Mouse (Mus musculus): ENCODE measurements around the gene Med13l. TPM values are rescaled to one million over a fixed set of nuclear protein-coding genes. Genes with fewer than 3 reads are reported as not detected.

Med13l gene
- polyA plus RNA-seq, 2 experiments from 2014 or later: 22.0 to 25.3 TPM

- ATAC-seq: no peak
Observed at GRCm38 (mm10) chr5:118558841-118559240, 1.6 kb upstream of the Med13l start.

- ATAC-seq: peak; percentile 77
Observed at GRCm38 (mm10) chr5:118559584-118560384, 695 bp upstream of the Med13l start.

- ATAC-seq: no peak
Observed at GRCm38 (mm10) chr5:118561086-118561987, 858 bp downstream of the Med13l start.

DNA sequence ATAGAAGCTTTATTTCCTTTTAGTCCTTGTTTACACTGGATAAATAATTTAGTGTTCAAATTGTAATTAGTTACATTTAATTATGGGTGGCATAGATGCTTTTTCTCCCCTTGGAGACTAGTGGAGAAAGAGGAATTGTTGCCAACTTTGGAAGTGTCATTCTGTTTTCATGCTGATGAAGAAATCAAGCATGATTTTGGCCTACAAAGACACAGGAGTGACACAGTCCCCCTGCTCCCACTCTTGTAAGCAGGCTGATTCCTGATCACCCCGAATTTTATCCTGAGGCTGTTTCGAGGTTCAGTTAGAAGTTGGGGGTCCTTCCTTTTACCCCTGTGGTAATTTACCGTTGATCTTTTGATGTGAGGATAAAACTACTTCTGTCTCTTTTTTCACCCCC is 1.7 kb downstream of the Med13l start:
- no peak for ATAC-seq

DNA sequence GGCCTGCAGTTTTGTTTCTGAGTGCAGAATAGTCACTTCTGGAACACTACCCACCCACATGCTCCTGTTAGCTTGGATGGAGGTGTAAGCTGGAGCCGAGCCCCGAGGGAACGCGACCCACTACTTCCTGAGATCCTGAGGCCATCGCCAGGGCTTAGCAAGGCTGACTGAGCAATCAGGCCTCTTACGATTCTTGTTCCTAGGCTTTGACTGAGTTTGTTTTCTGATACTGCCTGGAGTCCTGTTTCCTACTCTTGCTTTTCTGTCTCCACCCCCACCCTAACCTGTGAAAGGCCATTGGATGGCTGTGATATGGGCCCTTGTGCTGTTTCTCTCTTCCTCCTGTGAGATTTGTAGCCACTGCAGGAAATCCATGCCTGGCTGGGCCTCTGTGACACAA is 3.1 kb downstream of the Med13l start:
- ATAC-seq: no peak

- ATAC-seq: no peak
Observed at GRCm38 (mm10) chr5:118567395-118567794, 6.9 kb downstream of the Med13l start.

- ATAC-seq: no peak
Observed at GRCm38 (mm10) chr5:118569017-118569416, 8.5 kb downstream of the Med13l start.

- no peak for ATAC-seq
Observed at GRCm38 (mm10) chr5:118569606-118570580, 9.4 kb downstream of the Med13l start.

DNA sequence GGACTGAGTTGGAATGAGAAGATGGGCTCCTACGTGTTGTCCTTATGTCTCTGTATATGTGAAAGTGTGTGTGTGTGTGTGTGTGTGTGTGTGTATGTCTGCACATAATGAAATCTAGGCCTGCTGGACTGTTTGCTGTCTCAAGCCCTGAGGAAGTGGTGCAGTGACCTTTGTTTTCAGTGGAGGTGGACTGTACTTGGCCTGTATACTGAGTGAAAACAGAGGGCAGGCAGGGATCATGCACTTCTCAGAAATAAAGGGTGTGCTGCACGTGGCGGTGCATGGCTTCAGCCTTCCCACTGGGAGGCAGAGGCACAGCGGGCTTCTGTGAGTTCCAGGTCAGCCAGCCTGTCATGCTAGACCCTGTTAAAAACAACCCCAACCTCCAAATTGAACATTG is 11.0 kb downstream of the Med13l start:
- ATAC-seq: no peak

- ATAC-seq: peak; percentile 45
Observed at GRCm38 (mm10) chr5:118574236-118574635, 13.8 kb downstream of the Med13l start.

DNA sequence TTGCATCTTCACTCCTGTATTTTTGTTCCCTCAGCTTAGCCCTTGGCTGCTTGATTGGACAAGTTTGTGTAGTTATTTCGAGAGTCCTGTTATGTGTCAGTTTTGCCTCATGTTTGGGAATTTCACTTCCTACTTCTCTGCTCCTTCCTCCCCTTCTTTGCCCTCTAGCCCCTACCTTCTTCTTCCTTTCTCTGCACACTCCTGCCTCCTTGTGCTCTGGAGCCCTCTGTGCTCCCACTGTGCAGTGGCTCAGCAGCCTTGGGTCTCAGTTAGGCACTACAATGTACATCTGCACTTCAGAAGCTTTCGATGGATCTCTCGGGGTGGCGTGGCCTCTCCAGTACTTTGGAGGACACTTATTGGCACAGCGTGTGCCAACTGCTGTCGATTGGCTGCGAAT is 14.5 kb downstream of the Med13l start:
- ATAC-seq: no peak

- ATAC-seq: no peak
Observed at GRCm38 (mm10) chr5:118575909-118576308, 15.4 kb downstream of the Med13l start.

DNA sequence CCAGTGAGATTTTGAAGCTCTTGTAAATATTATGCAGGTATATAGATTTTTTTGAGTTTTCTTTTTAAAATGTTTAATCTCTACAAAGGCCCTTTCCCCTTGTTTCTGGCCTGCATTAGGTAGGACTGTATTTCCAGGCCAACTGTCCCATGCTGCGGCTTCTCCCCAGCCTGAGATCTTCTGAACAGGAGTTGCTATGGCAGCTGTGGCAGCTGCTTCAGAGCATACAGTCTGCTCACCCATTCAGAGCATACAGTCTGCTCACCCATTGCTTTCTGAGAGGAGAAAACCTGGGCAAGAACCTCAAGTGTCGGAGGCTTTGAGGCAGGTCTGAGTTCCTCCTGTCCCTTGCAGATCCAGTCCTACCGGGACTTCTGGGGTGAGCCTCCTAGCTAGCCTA is 16.3 kb downstream of the Med13l start:
- ATAC-seq: no peak

GRCm38 (mm10) chr5:118585355-118585754 is 24.9 kb downstream of the Med13l start:
- no peak for ATAC-seq

- ATAC-seq: no peak
Observed at GRCm38 (mm10) chr5:118586560-118586959, 26.1 kb downstream of the Med13l start.

- peak; percentile 33 for ATAC-seq
Observed at GRCm38 (mm10) chr5:118588381-118588925, 28.0 kb downstream of the Med13l start.

GRCm38 (mm10) chr5:118589186-118589892 is 28.9 kb downstream of the Med13l start:
- ATAC-seq: peak; percentile 62

DNA sequence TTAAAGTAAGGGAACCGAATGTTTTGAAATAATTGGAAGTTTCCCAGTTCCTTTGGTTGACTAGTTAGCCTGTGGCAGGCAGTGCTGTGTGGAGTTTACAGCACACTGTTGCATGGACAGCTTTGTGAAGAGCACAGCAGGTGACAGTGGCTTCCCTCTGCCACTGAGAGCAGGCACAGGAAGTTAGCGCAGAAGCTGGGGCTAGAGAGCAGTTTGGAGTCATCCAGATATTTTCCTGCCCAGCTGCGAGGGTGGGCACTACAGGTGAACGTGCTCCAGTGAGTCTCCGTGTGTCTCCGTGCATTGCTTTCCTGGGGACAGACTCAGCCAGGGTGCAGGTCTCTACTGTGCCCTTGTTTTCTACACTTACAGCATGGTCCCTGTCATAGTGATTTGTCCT is 30.4 kb downstream of the Med13l start:
- peak; percentile 40 for ATAC-seq

GRCm38 (mm10) chr5:118591826-118592499 is 31.5 kb downstream of the Med13l start:
- peak; percentile 48 for ATAC-seq

GRCm38 (mm10) chr5:118594470-118595236 is 34.2 kb downstream of the Med13l start:
- ATAC-seq: peak; percentile 69

Measured in CD4-positive, CD25-positive, alpha-beta regulatory T cell, adult 4 months (primary cell).